Mouse (Mus musculus) urinary bladder, postnatal 25 days (tissue): ENCODE measurements around the gene Prkd3.

ENCODE experiments used
- DNase-seq: peaks from one replicate; pipeline ENCODE4 v3.0.0; 2022; ENCODE audit warnings: low spot score

Gene Prkd3

GRCm38 (mm10) chr17:78936466-78937228 lies 84.0 kb downstream of the Prkd3 start, which contains the start of the genes Cebpz and Ndufaf7:
Gene Cebpz, minus strand, starts transcription at chr17:78937066.
Gene Ndufaf7, plus strand, starts transcription at chr17:78937136.
- peak; percentile 95 for DNase-seq

GRCm38 (mm10) chr17:78935857-78936256 lies 84.8 kb downstream of the Prkd3 start:
- DNase-seq = no peak

- DNase-seq = no peak
Measured at GRCm38 (mm10) chr17:78917696-78918095, 102.9 kb downstream of the Prkd3 start.

GRCm38 (mm10) chr17:78916899-78917298 lies 103.7 kb downstream of the Prkd3 start:
- DNase-seq = no peak

GRCm38 (mm10) chr17:78916369-78916813 lies 104.2 kb downstream of the Prkd3 start, which contains the start of gene Cebpzos:
Gene Cebpzos, plus strand, starts transcription at chr17:78916500.
- peak; percentile 80 for DNase-seq

GRCm38 (mm10) chr17:78915772-78916171 lies 104.8 kb downstream of the Prkd3 start:
- no peak for DNase-seq

GRCm38 (mm10) chr17:78913921-78914320 lies 106.7 kb downstream of the Prkd3 start:
- no peak for DNase-seq

GRCm38 (mm10) chr17:78912861-78913281 lies 107.7 kb downstream of the Prkd3 start:
- DNase-seq = no peak

GRCm38 (mm10) chr17:78909374-78909773 lies 111.2 kb downstream of the Prkd3 start:
- DNase-seq = no peak

- DNase-seq = no peak
Measured at GRCm38 (mm10) chr17:78906892-78907291, 113.7 kb downstream of the Prkd3 start, which contains the start of gene Sult6b1. Gene Sult6b1, minus strand, starts transcription at chr17:78906992.

- no peak for DNase-seq
Measured at GRCm38 (mm10) chr17:78903158-78903557, 117.5 kb downstream of the Prkd3 start.
